8 mouse cellular contexts compared by ENCODE assay signal in genomic region chr5:18358778-18359177, GRCm38 (mm10). TPM values are rescaled to one million over a fixed set of nuclear protein-coding genes. Genes with fewer than 3 reads are reported as not detected.
DNase-seq lines count a peak whose midpoint lies in the region; ATAC-seq and TF ChIP-seq lines count a peak whose summit lies in the region.

No protein-coding gene starts in this region.

- in situ Hi-C loops in CH12.LX (cut with MboI; ENCODE audit: low pct_ligation_motif_present, low pct_unique_long_range_greater_than_20kb, low sequenced_read_pairs), result no loop called here

- no peak for TF ChIP-seq POLR2A in CH12.LX (IDR thresholded peaks at IDR 0.05; ENCODE audit: low read depth, low read length)

- peak; percentile 54 for TF ChIP-seq EP300 in CH12.LX (IDR thresholded peaks at IDR 0.05; ENCODE audit: low read length)

- H3K79me2 ChIP-seq in CH12.LX (replicated peaks; ENCODE audit: control insufficient read depth, extremely low read depth, insufficient read depth, poor library complexity, severe bottlenecking), result no peaks in the 10 kb centered on the region

- dilution Hi-C loops in CH12.LX (cut with MboI; ENCODE audit: extremely low pct_ligation_motif_present, extremely low pct_unique_long_range_greater_than_20kb, low sequenced_read_pairs), result no loop called here

- no peak overlapping the region for H3K4me2 ChIP-seq in CH12.LX (ENCODE audit: insufficient read depth, low read depth, poor library complexity, severe bottlenecking)
- peak overlapping the region; percentile 63 for H3K4me2 ChIP-seq in forebrain, postnatal 0 days (ENCODE audit: low read depth)
- H3K4me2 ChIP-seq in liver, embryonic 16.5 days (ENCODE audit: low read depth, low read length), result peak overlapping the region; percentile 75; the same call in 1 of the 2 replicates

- no peak overlapping the region for H3K27ac ChIP-seq in gastrocnemius, adult 2 months
- H3K27ac ChIP-seq in CH12.LX (ENCODE audit: insufficient read depth, low read depth), result no peak overlapping the region
- no peak overlapping the region for H3K27ac ChIP-seq in forebrain, postnatal 0 days (ENCODE audit: low read depth, low read length)
- H3K27ac ChIP-seq in liver, embryonic 16.5 days (ENCODE audit: low read length), result no peak overlapping the region

- intact Hi-C loops in gastrocnemius, adult 2 months (cut with DNase I), result no loop called here

- TF ChIP-seq CTCF in gastrocnemius, adult 2 months (IDR thresholded peaks at IDR 0.05), result no peak
- TF ChIP-seq CTCF in CH12.LX (conservative IDR thresholded peaks at IDR 0.05 in 1 of 2, IDR thresholded peaks at IDR 0.05 in 1 of 2; ENCODE audit: low read depth in 2 of 2, low read length in 2 of 2), result no peak
- no peak for TF ChIP-seq CTCF in forebrain, postnatal 0 days (IDR thresholded peaks at IDR 0.05; ENCODE audit: low read depth)

- no peaks in the 10 kb centered on the region for H3K4me1 ChIP-seq in CH12.LX (ENCODE audit: control insufficient read depth in 1 of 2, insufficient read depth in 2 of 2)
- peaks cover 12% of the 10 kb centered on the region; the same call in 1 of the 2 replicates for H3K4me1 ChIP-seq in forebrain, postnatal 0 days (ENCODE audit: insufficient read depth)
- no peaks in the 10 kb centered on the region for H3K4me1 ChIP-seq in liver, embryonic 16.5 days (ENCODE audit: control insufficient read depth, low read depth, low read length)

- H3K4me3 ChIP-seq in gastrocnemius, adult 2 months, result peak overlapping the region; percentile 87
- no peak overlapping the region for H3K4me3 ChIP-seq in CH12.LX (replicated peaks in 1 of 3; ENCODE audit: low read depth in 2 of 3, low read length in 2 of 3, poor library complexity in 1 of 3)
- peak overlapping the region; percentile 94 for H3K4me3 ChIP-seq in forebrain, postnatal 0 days (ENCODE audit: low read depth, low read length)
- no peak overlapping the region for H3K4me3 ChIP-seq in liver, embryonic 16.5 days (ENCODE audit: low read depth, low read length)

- H3K36me3 ChIP-seq in CH12.LX (replicated peaks in 1 of 2; ENCODE audit: control insufficient read depth in 1 of 2, insufficient read depth in 1 of 2, low read length in 1 of 2), result no peaks in the 10 kb centered on the region
- no peaks in the 10 kb centered on the region for H3K36me3 ChIP-seq in forebrain, postnatal 0 days (ENCODE audit: insufficient read depth)
- H3K36me3 ChIP-seq in liver, embryonic 16.5 days (ENCODE audit: control insufficient read depth, insufficient read depth), result no peaks in the 10 kb centered on the region

- DNase-seq in gastrocnemius, adult 2 months, result no peak
- no peak for DNase-seq in gastrocnemius, adult 18-20 months (ENCODE audit: low spot score)
- DNase-seq in CH12.LX (ENCODE audit: extremely low read depth), result peak; percentile 12
- no peak for DNase-seq in forebrain, postnatal 0 days
- no peak for DNase-seq in spleen, postnatal 10 days (ENCODE audit: low spot score in 2 of 2)
- no peak for DNase-seq in urinary bladder, postnatal 25 days (ENCODE audit: low spot score)
- no peak for DNase-seq in thymus, postnatal 4 days

- no peaks in the 10 kb centered on the region for H3K27me3 ChIP-seq in CH12.LX (replicated peaks)
- no peaks in the 10 kb centered on the region for H3K27me3 ChIP-seq in forebrain, postnatal 0 days (ENCODE audit: insufficient read depth, low read length)
- H3K27me3 ChIP-seq in liver, embryonic 16.5 days (ENCODE audit: control insufficient read depth, insufficient read depth, low read depth, low read length), result peaks cover 29% of the 10 kb centered on the region

- no peak for ATAC-seq in forebrain, postnatal 0 days
- no peak for ATAC-seq in liver, embryonic 16.5 days (ENCODE audit: low read depth)

- H3K9ac ChIP-seq in CH12.LX (ENCODE audit: insufficient read depth, low read depth), result no peak overlapping the region
- peak overlapping the region; percentile 92; the same call in 1 of the 2 replicates for H3K9ac ChIP-seq in forebrain, postnatal 0 days
- H3K9ac ChIP-seq in liver, embryonic 16.5 days (ENCODE audit: low read depth, low read length), result no peak overlapping the region

- H3K9me3 ChIP-seq in CH12.LX (replicated peaks; ENCODE audit: low read length), result peaks cover 14% of the 10 kb centered on the region
- no peaks in the 10 kb centered on the region for H3K9me3 ChIP-seq in forebrain, postnatal 0 days (ENCODE audit: low read length)
- H3K9me3 ChIP-seq in liver, embryonic 16.5 days (replicated peaks; ENCODE audit: control insufficient read depth, low read length), result no peaks in the 10 kb centered on the region

- TF ChIP-seq RAD21 in CH12.LX (IDR thresholded peaks at IDR 0.05; ENCODE audit: low read depth, low read length), result no peak

- 20% methylated on average over 6 of the region's 6 CpGs for WGBS in forebrain, postnatal 0 days
- 35% methylated on average over 6 of the region's 6 CpGs for WGBS in liver, embryonic 16.5 days (ENCODE audit: insufficient replicate concordance)

TF ChIP-seq in CH12.LX, 34 proteins besides CTCF, POLR2A, EP300 and RAD21:
- no peak for TF ChIP-seq MAX (IDR thresholded peaks at IDR 0.05; ENCODE audit: low read length)
- no peak for TF ChIP-seq E2F4 (IDR thresholded peaks at IDR 0.05; ENCODE audit: insufficient replicate concordance, low read depth, low read length)
- TF ChIP-seq MYC (IDR thresholded peaks at IDR 0.05; ENCODE audit: low read depth, low read length), result no peak
- no peak for TF ChIP-seq USF1 (IDR thresholded peaks at IDR 0.05; ENCODE audit: low read depth, low read length)
- TF ChIP-seq SIN3A (IDR thresholded peaks at IDR 0.05; ENCODE audit: low read length), result no peak
- no peak for TF ChIP-seq NELFE (IDR thresholded peaks at IDR 0.05; ENCODE audit: low read depth, low read length)
- TF ChIP-seq ZMIZ1 (IDR thresholded peaks at IDR 0.05; ENCODE audit: low read depth, low read length), result no peak
- no peak for TF ChIP-seq HCFC1 (IDR thresholded peaks at IDR 0.05; ENCODE audit: low read depth, low read length)
- TF ChIP-seq JUND (conservative IDR thresholded peaks at IDR 0.05; ENCODE audit: low read depth, low read length), result peak; percentile 65; the same call in 1 of the 2 replicates
- no peak for TF ChIP-seq MEF2A (IDR thresholded peaks at IDR 0.05; ENCODE audit: borderline replicate concordance, low read depth, low read length)
- no peak for TF ChIP-seq BHLHE40 (IDR thresholded peaks at IDR 0.05; ENCODE audit: low read depth, low read length)
- TF ChIP-seq MAZ (IDR thresholded peaks at IDR 0.05; ENCODE audit: low read depth, low read length), result no peak
- TF ChIP-seq GABPA (IDR thresholded peaks at IDR 0.05; ENCODE audit: insufficient replicate concordance, low read depth, low read length), result no peak
- no peak for TF ChIP-seq MXI1 (IDR thresholded peaks at IDR 0.05; ENCODE audit: low read depth, low read length)
- no peak for TF ChIP-seq KAT2A (IDR thresholded peaks at IDR 0.05; ENCODE audit: insufficient replicate concordance, low read length)
- TF ChIP-seq IRF4 (IDR thresholded peaks at IDR 0.05; ENCODE audit: low read depth, low read length), result peak; percentile 69
- TF ChIP-seq MAFK (IDR thresholded peaks at IDR 0.05; ENCODE audit: insufficient replicate concordance, low read length), result no peak
- peak; percentile 42; the same call in 1 of the 2 replicates for TF ChIP-seq JUN (IDR thresholded peaks at IDR 0.05; ENCODE audit: insufficient read depth, low read depth, low read length)
- TF ChIP-seq CHD2 (IDR thresholded peaks at IDR 0.05; ENCODE audit: low read length), result no peak

RNA-seq across cellular contexts. Expression of gene Gnai1, which starts 1.4 kb away (rescaled TPM):
- 1 to 10 TPM; 1.2 to 2.1 TPM for total RNA-seq in gastrocnemius, adult 2 months (2021)
- total RNA-seq in gastrocnemius, adult 18-20 months (2021), result 1 to 10 TPM; 1.7 to 3.5 TPM
- total RNA-seq in CH12.LX (2012; rRNA removed) (not detected in 2 replicates), CH12.LX (2014; rRNA removed) (not detected in 2 replicates)
- not detected in 2 replicates for polyA plus RNA-seq in CH12.LX (2012; ENCODE audit: insufficient read length, low read depth)
- 102 and 112 TPM in 2 replicates for total RNA-seq in forebrain, postnatal 0 days (2014; rRNA removed)
- polyA plus RNA-seq in forebrain, postnatal 0 days (2015; fragmentation: Nextera tagmentation; extraction: Ambion mirVana), result 104 and 114 TPM in 2 replicates
- 1.6 and 1.8 TPM in 2 replicates for polyA plus RNA-seq in liver, embryonic 16.5 days (2015; fragmentation: Nextera tagmentation; extraction: Ambion mirVana)

Comparison
In these comparisons a context has a peak if more than half of its experiments do, and no peak if none do; other contexts are left out.
1. H3K4me3 ChIP-seq: peak in gastrocnemius, adult 2 months (single experiment) and forebrain, postnatal 0 days (single experiment); none in CH12.LX (0 of 3) and liver, embryonic 16.5 days (single experiment).
2. RNA of gene Gnai1, which starts 1.4 kb away (total RNA-seq): 102 to 112 TPM in forebrain, postnatal 0 days; 1.7 to 3.5 TPM in gastrocnemius, adult 18-20 months, 1.2 to 2.1 TPM in gastrocnemius, adult 2 months and not detected in CH12.LX; every median in the first group is over 10 times any median in the second.